Mouse (Mus musculus) Patski (cell line): Measurements from ENCODE around the gene Plagl1. TPM values are rescaled to one million over a fixed set of nuclear protein-coding genes. Genes with fewer than 3 reads are reported as not detected.

Experiments used
- ATAC-seq: fragments of 100-300 bp; one replicate; pipeline ENCODE4 v1.8.0; 2021
- CTCF ChIA-PET: fragments of 350-600 bp; sonication (Branson Sonifier 250); formaldehyde crosslinking; loops from one replicate; lab custom pipeline; 2022; ENCODE audit warnings: inconsistent platforms; lab: Charles Lee
- POLR2A ChIA-PET: fragments of 350-600 bp; sonication (Branson Sonifier 250); formaldehyde crosslinking; loops from one replicate; lab custom pipeline; 2022; ENCODE audit warnings: antibody characterized with exemption, inconsistent platforms; lab: Charles Lee
- DNase-seq: peaks from one replicate; pipeline ENCODE4 v3.0.0-alpha.2; 2011; ENCODE audit warnings: low read depth, low spot score
- H3K27me3 ChIP-seq: fragments of 371-371 bp; one replicate; pipeline ENCODE4 v1.5.1; 2021
- CTCF ChIP-seq: fragments of 100-300 bp; IDR thresholded peaks from one replicate; pipeline ENCODE4 v1.5.1; 2021
- in situ Hi-C: fragments of 300-500 bp; cut with MboI; formaldehyde crosslinking; loops from 3 replicates; pipeline ENCODE4 v1.11.1; 2018; ENCODE audit warnings: low pct_unique_long_range_greater_than_20kb, mixed read lengths
- polyA plus RNA-seq: library from polyadenylated mRNA; unstranded; gene quantifications from one replicate; pipeline ENCODE4 v1.2.3, GENCODE M21; 2021

Plagl1 gene
- polyA plus RNA-seq, 1 experiment from 2014 or later: 0.73 TPM

DNA sequence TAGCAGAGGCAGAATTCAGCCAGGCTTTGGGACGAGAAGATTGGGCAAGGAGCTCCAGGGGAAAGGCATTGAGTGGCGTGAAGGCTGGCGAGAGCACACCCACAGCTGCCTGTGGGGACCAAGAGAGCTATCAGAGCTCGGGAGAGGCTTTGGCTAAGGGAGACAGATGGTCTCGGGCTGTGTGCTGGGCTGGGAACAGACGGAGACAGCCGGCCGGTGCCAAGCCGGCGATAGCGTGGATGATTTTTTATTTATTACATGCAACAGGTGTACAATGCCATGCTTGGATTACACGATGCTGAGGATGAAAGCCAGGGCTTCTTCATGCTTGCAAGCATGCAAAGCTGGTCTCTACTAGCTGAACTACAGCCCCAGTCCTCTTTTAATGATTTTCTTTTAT, 22.2 kb downstream of the Plagl1 start:
- in situ Hi-C loops: loop anchor here (5.0 to 25.0 kb wide), 2 partner anchors 60 to 1305 kb away; no protein-coding TSS in a partner anchor
- CTCF ChIA-PET: no interaction called here
- no peak for DNase-seq
- peaks cover 3% of the 10 kb centered on the region for H3K27me3 ChIP-seq
- no peak for TF ChIP-seq CTCF
- ATAC-seq: no peak
- POLR2A ChIA-PET: no interaction called here

DNA sequence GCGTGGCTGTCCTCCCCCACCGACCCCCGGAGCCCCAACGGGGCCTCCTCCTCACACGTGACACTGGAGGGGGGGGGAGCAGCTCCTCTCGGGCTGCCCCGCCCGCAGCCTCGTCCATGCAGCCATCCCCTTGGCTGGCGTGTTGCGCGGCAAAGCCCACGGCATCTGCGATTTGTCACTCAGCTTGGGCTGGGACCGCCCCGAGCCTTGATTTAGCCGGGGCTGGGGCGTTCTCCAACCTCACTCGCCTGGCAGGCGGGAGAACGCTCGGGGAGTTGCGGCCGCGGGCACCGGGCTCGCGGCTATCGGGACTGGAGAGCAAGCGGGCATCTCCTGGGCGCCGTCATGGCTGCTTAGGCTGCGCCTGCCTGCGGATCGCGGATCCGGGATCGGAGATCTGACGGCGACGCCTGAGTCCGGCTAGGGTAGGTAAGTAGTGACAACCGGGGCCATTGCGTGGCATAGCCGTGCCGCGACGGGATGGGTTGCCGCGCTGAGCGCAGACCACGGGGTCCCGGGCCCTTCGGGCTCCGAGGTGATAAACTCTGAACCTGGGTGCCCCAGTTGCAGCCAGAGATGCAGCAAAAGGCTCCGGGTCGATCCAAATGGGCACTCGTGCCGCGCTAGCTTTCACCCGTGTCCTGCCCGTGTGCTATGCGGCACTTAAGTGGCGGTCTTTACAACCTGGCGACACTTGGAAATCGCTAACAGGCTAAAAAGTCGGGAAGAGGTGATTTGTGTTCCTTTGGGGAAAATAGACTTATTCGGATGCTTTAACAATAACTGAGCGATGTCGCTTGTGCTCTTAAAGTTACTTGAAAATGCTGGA, 30.5 kb downstream of the Plagl1 start:
- ChIA-PET POLR2A (interaction anchor here (0.5 kb wide), 1 partner anchor 546 kb away, joined by 3 read pairs; no protein-coding TSS in a partner anchor), CTCF (no interaction called here)
- TF ChIP-seq CTCF: no peak
- in situ Hi-C loops: loop anchor here (25.0 kb wide), 1 partner anchor 1296 kb away; no protein-coding TSS in a partner anchor
- DNase-seq (no peak), ATAC-seq (peak; percentile 74)
- H3K27me3 ChIP-seq: no peaks in the 10 kb centered on the region

DNA sequence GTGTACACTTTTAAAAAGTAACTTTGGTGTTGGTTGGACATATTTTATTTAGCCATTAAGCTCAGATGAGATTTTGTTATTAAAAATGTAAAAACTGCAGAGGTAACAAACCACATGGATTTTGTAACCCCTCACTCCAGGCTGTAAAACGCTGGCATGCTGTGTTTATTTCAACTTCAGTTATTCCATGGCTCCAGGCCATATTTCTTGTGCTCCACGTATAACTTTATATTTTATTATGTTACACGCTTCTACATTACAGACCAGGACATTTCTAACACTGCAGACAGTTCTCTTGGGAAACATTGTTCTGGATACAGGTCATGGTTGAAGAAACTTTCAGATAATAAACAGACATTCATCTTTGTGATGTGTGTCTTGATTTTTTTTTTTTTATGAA, 32.7 kb downstream of the Plagl1 start:
- ATAC-seq (no peak), DNase-seq (no peak)
- no peak for TF ChIP-seq CTCF
- POLR2A ChIA-PET: no interaction called here
- CTCF ChIA-PET: no interaction called here
- in situ Hi-C loops: loop anchor here (25.0 kb wide), 1 partner anchor 1294 kb away; no protein-coding TSS in a partner anchor
- no peaks in the 10 kb centered on the region for H3K27me3 ChIP-seq

DNA sequence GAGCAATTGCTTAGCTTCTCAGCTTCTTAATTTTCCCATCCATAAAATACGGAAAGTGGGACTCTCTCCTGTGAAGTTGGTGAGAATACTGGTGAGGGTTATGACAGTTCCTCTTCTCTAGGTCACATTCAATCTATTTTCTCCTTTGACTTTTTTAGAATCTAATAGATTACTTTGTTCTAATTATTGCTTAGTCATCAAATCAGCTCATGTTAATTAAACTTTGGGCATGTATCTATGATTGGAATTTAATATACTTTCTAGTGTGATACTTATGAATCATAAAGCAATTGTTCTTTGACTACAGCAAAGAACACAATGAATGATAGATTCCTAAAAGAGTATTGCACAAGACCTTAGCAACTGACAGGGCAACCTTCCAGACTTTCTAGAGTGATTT, 38.6 kb downstream of the Plagl1 start:
- in situ Hi-C loops: loop anchor here (25.0 kb wide), 1 partner anchor 1288 kb away; no protein-coding TSS in a partner anchor
- CTCF ChIA-PET: interaction anchor here (0.7 to 1.7 kb wide), 3 partner anchors 12 to 383 kb away, joined by 3 read pairs; no protein-coding TSS in a partner anchor
- no peaks in the 10 kb centered on the region for H3K27me3 ChIP-seq
- DNase-seq: no peak
- POLR2A ChIA-PET: no interaction called here
- no peak for TF ChIP-seq CTCF
- ATAC-seq: no peak

DNA sequence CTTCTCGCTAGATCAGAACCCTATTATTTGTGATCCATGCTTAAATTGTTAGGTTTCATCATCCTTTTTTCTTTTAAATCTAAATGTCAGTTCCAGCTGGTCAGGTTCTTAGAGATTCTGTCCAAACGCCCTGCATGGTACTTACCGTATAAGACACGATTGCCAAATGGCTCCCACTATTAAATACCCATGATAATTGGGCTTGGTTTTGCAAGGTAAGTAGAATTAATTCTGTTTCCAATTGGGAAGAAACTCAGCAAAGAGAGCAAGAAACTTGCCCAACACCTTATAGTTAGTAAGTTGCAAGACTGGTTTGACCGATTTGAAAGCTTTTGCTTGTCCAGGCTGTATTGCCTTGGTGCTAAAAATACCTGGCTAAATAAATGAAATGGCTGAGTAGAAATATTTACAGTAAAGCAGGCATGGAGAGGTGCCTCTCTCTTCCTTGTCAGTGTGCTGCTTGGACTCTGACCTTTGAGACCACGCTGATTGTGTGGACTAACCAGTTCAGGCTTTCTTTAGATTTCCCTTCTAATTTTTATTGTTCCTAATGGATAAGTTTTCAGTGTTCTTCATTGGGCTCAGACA, 39.9 kb downstream of the Plagl1 start:
- TF ChIP-seq CTCF: no peak
- no peaks in the 10 kb centered on the region for H3K27me3 ChIP-seq
- ATAC-seq (no peak), DNase-seq (no peak)
- ChIA-PET POLR2A (interaction anchor here (0.6 kb wide), 1 partner anchor 172 kb away, joined by 3 read pairs; no protein-coding TSS in a partner anchor), CTCF (no interaction called here)
- in situ Hi-C loops: no loop called here

DNA sequence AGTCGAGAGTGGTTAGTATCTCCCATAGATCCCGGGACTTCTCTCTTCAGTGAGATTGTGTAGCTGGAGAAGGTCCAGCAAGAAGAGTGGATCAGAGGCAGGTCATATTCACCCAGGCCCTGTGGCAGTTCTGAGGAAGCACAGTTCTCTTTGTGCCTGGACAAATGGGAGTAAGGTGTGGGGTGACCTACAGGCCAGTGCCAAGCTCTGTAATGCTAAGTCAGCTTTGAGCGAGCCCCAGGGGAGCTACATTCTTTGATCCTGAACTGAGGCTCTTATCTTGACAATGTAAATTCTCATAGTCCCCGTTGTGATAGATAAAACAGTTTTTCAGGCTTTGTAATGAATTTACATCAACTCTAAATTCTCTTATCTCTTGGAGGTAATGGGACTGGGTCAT, 42.1 kb downstream of the Plagl1 start:
- CTCF ChIA-PET: no interaction called here
- ATAC-seq: no peak
- H3K27me3 ChIP-seq: no peaks in the 10 kb centered on the region
- in situ Hi-C loops: no loop called here
- no peak for DNase-seq
- no peak for TF ChIP-seq CTCF
- POLR2A ChIA-PET: interaction anchor here (0.6 kb wide), 2 partner anchors 30 to 1759 kb away, joined by 3 to 5 read pairs; no protein-coding TSS in a partner anchor

DNA sequence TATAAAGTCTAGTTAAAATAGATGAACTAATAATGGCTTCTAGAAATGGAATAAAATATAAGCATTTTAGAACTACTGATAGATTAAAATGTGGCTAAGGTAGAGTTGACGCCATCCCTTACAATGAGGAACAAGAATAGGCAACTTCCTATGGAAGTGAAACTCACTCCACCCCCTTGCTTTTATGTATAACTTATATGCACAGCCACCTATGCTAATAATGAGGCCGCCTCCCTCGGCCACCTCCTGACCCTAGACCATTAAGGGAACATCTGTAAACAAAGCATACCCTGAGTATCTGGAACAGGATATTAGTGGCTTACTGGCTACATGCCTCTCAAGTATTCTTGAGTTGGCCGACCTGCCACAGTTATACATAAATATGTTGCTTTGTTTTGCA, 43.5 kb downstream of the Plagl1 start:
- no peak for TF ChIP-seq CTCF
- no peak for DNase-seq
- no peaks in the 10 kb centered on the region for H3K27me3 ChIP-seq
- CTCF ChIA-PET: no interaction called here
- POLR2A ChIA-PET: interaction anchor here (0.8 kb wide), 1 partner anchor 30 kb away, joined by 3 read pairs; no protein-coding TSS in a partner anchor
- no peak for ATAC-seq
- in situ Hi-C loops: no loop called here

DNA sequence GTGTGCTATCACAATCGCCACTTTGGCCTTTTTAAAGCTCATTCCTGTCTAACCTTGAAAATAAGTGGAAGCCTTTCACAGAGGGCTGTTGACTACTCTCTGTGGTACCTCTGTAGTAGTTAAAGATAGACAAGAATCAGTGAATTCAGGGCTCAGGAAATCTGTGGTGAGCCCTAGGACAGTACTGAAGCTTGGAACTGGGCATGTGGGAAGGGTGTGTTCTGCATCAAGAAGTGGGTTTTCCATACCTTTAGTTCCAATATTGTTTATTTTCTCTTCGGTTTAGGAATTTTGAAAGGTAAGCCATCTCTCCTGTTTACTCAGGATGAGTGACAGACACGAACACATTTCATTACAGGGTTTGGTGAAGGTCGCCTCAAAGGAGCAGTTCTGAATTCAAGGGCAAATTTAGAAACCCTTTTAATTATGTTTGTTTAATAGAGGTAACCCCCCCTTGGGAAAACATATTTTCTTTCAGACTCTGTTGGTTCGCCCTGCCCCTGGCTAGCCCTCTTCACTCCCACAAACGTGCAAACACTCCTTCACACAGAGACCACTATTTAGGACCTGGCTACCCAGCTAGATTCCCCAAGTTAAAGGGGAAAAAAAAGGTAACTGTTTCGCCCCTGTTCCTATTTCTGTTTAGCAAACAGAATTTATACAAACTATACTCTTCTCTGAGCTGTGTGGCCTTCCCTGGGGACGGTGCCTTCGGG, 46.8 kb downstream of the Plagl1 start:
- H3K27me3 ChIP-seq: no peaks in the 10 kb centered on the region
- CTCF ChIA-PET: no interaction called here
- in situ Hi-C loops: no loop called here
- DNase-seq: no peak
- POLR2A ChIA-PET: no interaction called here
- no peak for TF ChIP-seq CTCF
- ATAC-seq: no peak

DNA sequence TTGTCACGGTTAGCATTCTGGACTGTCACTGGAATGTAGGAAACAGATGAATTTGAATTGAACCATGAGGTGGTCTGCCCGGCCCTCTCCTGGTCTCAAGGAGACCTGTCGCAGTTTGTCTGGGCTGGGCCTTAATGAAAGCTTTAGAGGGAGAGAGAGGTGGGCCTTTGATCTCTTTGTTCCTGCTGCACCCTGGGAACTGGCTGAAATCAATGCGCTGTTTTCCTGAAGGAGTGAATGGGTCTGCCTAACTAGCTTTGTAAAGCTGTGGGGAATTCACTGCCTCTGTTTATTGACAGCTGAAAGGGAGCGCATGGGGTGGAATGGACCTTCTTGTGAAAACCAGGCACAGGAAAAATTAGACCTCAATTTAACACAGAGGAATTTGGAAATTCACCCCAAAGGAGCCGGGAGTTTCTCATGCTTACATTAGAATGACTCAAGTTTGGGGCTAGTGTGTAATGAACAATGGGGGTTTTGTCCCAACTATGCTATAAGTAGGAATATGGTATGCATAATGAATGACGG, 47.8 kb downstream of the Plagl1 start:
- no peaks in the 10 kb centered on the region for H3K27me3 ChIP-seq
- TF ChIP-seq CTCF: no peak
- in situ Hi-C loops: no loop called here
- no peak for ATAC-seq
- POLR2A ChIA-PET: no interaction called here
- no peak for DNase-seq
- CTCF ChIA-PET: no interaction called here

DNA sequence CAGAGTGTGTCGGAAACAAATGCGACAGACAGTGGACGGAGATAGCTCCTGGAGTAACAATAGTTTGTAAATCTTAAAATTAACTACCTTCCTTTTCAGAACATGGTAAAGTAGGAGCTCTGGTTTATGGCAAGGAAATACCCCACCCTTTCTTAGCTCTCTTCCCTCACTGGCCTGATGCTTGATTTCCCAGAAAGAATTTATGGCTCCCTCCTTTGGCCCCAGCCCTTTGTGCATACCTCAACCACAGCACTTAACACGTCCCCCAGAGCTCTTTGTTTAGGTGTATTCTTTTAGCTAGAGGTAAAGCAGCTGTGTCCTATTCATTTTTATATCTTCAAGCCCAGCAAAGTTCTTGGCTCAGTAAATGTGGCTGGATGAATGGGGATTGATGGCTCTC, 48.5 kb downstream of the Plagl1 start:
- in situ Hi-C loops: no loop called here
- ATAC-seq: no peak
- no peak for DNase-seq
- TF ChIP-seq CTCF: no peak
- H3K27me3 ChIP-seq: no peaks in the 10 kb centered on the region
- CTCF ChIA-PET: no interaction called here
- POLR2A ChIA-PET: no interaction called here
